Mouse (Mus musculus): ENCODE data around the gene Ate1. TPM values are rescaled to one million over a fixed set of nuclear protein-coding genes. Genes with fewer than 3 reads are reported as not detected.

Gene Ate1
- polyA plus RNA-seq, 2 experiments = 5.0 to 20.0 TPM

DNA sequence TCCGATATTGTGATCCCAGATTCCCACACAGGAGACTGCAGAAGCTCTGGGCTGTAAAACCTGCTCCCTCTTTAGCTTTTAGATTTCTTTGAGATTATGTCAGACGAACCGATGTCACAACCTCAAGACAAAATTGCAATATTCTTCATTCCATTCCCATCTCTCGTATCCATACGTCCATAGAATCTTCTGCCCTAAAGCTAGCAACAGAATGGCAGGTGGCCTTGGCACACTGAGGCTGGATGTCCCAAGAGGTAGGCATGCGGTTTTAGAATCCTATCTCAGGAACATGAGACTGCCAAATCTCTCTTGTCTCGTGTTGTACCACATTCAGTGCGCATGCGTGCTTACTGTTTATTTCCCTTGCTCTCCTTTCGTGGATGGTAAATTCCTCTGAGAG lies 154.5 kb downstream of the Ate1 start:
- Histone ChIP-seq H3K27ac (no peak overlapping the region), H3K27me3 (ENCODE audit: control insufficient read depth, insufficient read depth, low read length) (no peaks in the 10 kb centered on the region), H3K4me2 (ENCODE audit: low read depth) (no peak overlapping the region), H3K9ac (replicated peaks) (no peak overlapping the region), H3K4me3 (ENCODE audit: insufficient read depth in 1 of 2, low read depth in 2 of 2, low read length in 2 of 2) (no peak overlapping the region), H3K9me3 (ENCODE audit: control insufficient read depth, low read length) (no peaks in the 10 kb centered on the region), H3K36me3 (replicated peaks; ENCODE audit: control insufficient read depth, insufficient read depth, low read depth) (no peaks in the 10 kb centered on the region), H3K4me1 (replicated peaks; ENCODE audit: control insufficient read depth in 2 of 2, insufficient read depth in 2 of 2, low read length in 1 of 2) (no peaks in the 10 kb centered on the region; a peak in 1 of 4 replicates)
- WGBS (ENCODE audit: insufficient replicate concordance) = 77% methylated on average over 10 of the region's 10 CpGs
- no peak for TF ChIP-seq CTCF (IDR thresholded peaks at IDR 0.05; ENCODE audit: low read depth)
- no peak for TF ChIP-seq EP300 (IDR thresholded peaks at IDR 0.05; ENCODE audit: low read depth)
- no peak for ATAC-seq (ENCODE audit: insufficient read depth)
- no peak for DNase-seq (ENCODE audit: low read depth in 3 of 3, low spot score in 3 of 3)

Other genes starting within 250 kb of the Ate1 start
- 31.8 and 53.2 TPM in 2 replicates for gene Nsmce4a, start 52.7 kb upstream of the Ate1 start, polyA plus RNA-seq (2012; rRNA removed)
- 115 and 132 TPM in 2 replicates for gene Nsmce4a, start 52.7 kb upstream of the Ate1 start, polyA plus RNA-seq (2014; fragmentation: Nextera tagmentation; extraction: Ambion mirVana)
- gene Tacc2, start 57.1 kb upstream of the Ate1 start, polyA plus RNA-seq (2012; rRNA removed) = 1.6 and 2.0 TPM in 2 replicates
- 2.3 and 2.4 TPM in 2 replicates for gene Tacc2, start 57.1 kb upstream of the Ate1 start, polyA plus RNA-seq (2014; fragmentation: Nextera tagmentation; extraction: Ambion mirVana)